Mouse (Mus musculus): ENCODE results near the gene Ddx56.
A peak's percentile ranks its signal among the peaks of the same experiment; 100 is the strongest.

Ddx56 gene

GRCm38 (mm10) chr11:6267320-6268254 is at the start of gene Ddx56:
TSS of gene Ddx56 (minus strand) at chr11:6267772.
- DNase-seq (ENCODE audit: low read depth in 1 of 2, low spot score in 2 of 2): peak; percentile 73 to 81

GRCm38 (mm10) chr11:6316821-6317220 is 49.2 kb upstream of the Ddx56 start:
- DNase-seq (ENCODE audit: low read depth in 1 of 2, low spot score in 2 of 2): no peak

- DNase-seq (ENCODE audit: low read depth in 1 of 2, low spot score in 2 of 2): no peak
These were observed 46.4 kb upstream of the Ddx56 start for GRCm38 (mm10) chr11:6313874-6314406.

- DNase-seq (ENCODE audit: low read depth in 1 of 2, low spot score in 2 of 2): no peak
These were observed 40.6 kb upstream of the Ddx56 start for GRCm38 (mm10) chr11:6308181-6308580.

- DNase-seq (ENCODE audit: low read depth in 1 of 2, low spot score in 2 of 2): no peak
These were observed 38.4 kb upstream of the Ddx56 start for GRCm38 (mm10) chr11:6305943-6306430.

- no peak for DNase-seq (ENCODE audit: low read depth in 1 of 2, low spot score in 2 of 2)
These were observed 35.2 kb upstream of the Ddx56 start for GRCm38 (mm10) chr11:6302793-6303192.

GRCm38 (mm10) chr11:6299435-6299834 is 31.9 kb upstream of the Ddx56 start:
- peak; percentile 7 to 22 for DNase-seq (ENCODE audit: low read depth in 1 of 2, low spot score in 2 of 2)

- no peak for DNase-seq (ENCODE audit: low read depth in 1 of 2, low spot score in 2 of 2)
These were observed 28.5 kb upstream of the Ddx56 start for GRCm38 (mm10) chr11:6296077-6296476.

GRCm38 (mm10) chr11:6294632-6295031 is 27.1 kb upstream of the Ddx56 start:
- DNase-seq (ENCODE audit: low read depth in 1 of 2, low spot score in 2 of 2): no peak

GRCm38 (mm10) chr11:6293601-6294000 is 26.0 kb upstream of the Ddx56 start:
- no peak for DNase-seq (ENCODE audit: low read depth in 1 of 2, low spot score in 2 of 2)

- no peak for DNase-seq (ENCODE audit: low read depth in 1 of 2, low spot score in 2 of 2)
These were observed 25.4 kb upstream of the Ddx56 start for GRCm38 (mm10) chr11:6292988-6293349.

- peak in 1 of 2 experiments; percentile 45 for DNase-seq (ENCODE audit: low read depth in 1 of 2, low spot score in 2 of 2)
These were observed 24.8 kb upstream of the Ddx56 start for GRCm38 (mm10) chr11:6292116-6292987.

- DNase-seq (ENCODE audit: low read depth in 1 of 2, low spot score in 2 of 2): peak; percentile 93 to 99
These were observed 24.0 kb upstream of the Ddx56 start, which contains the start of gene Ogdh for GRCm38 (mm10) chr11:6291401-6292115. TSS of gene Ogdh (plus strand) at chr11:6291633.

GRCm38 (mm10) chr11:6290883-6291282 is 23.3 kb upstream of the Ddx56 start:
- no peak for DNase-seq (ENCODE audit: low read depth in 1 of 2, low spot score in 2 of 2)

GRCm38 (mm10) chr11:6290138-6290537 is 22.6 kb upstream of the Ddx56 start:
- DNase-seq (ENCODE audit: low read depth in 1 of 2, low spot score in 2 of 2): no peak

GRCm38 (mm10) chr11:6282940-6283339 is 15.4 kb upstream of the Ddx56 start:
- no peak for DNase-seq (ENCODE audit: low read depth in 1 of 2, low spot score in 2 of 2)

- DNase-seq (ENCODE audit: low read depth in 1 of 2, low spot score in 2 of 2): no peak
These were observed 8.9 kb upstream of the Ddx56 start for GRCm38 (mm10) chr11:6276466-6276865.

GRCm38 (mm10) chr11:6275094-6275484 is 7.5 kb upstream of the Ddx56 start:
- DNase-seq (ENCODE audit: low read depth in 1 of 2, low spot score in 2 of 2): no peak

GRCm38 (mm10) chr11:6274387-6275093 is 7.0 kb upstream of the Ddx56 start, which contains the start of gene Tmed4:
TSS of gene Tmed4 (minus strand) at chr11:6274870.
- peak; percentile 93 to 96 for DNase-seq (ENCODE audit: low read depth in 1 of 2, low spot score in 2 of 2)

GRCm38 (mm10) chr11:6273607-6274006 is 6.0 kb upstream of the Ddx56 start:
- DNase-seq (ENCODE audit: low read depth in 1 of 2, low spot score in 2 of 2): no peak
